Mouse (Mus musculus) monocyte, adult 2 months (primary cell): ENCODE results near the gene Pik3c2a.

Experiments
- DNase-seq, 2 experiments: peaks; one replicate each; pipeline ENCODE4 v3.0.0; 2022; ENCODE audit warnings: low spot score in 2 of 2, low read depth in 1 of 2

Gene Pik3c2a

DNA sequence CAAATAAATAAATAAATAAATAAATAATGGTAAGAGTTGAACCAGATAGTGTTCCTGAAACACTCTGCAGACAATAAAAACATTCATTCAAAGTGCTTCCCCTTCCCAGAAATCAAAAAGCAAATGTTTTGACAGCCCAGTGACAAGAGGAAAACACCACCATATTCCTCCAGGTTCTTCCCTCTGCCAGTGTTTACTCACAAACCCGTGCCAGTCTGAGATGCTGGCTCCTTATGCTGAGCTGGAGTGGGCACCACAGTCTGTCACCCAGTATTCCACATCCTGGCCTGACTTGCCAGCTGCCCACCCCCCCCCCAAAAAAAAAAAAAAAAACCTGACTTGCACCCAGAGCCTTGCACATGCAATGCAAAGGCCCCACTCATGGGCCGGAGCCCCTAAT is 144.4 kb downstream of the Pik3c2a start:
- DNase-seq, result no peak

DNA sequence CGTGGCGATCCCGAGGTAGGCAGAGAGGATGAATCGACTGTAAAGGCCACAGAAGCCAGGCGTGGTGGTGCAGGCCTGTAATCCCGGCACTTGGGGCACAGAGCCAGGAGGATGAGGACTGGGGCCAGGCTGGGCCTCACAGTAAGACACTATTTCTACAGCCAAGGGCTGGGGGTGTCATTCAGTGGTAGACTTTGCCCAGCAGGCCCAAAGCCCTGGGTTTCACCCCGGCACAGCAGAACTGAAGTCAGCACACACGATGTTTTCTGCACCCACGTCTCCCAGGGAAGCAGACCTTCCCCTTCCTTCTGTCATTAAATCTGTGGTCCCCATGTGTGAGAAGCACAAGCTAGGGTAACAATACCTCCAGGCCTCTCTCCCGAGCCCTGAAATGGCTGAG is 144.9 kb downstream of the Pik3c2a start:
- DNase-seq, result no peak

DNA sequence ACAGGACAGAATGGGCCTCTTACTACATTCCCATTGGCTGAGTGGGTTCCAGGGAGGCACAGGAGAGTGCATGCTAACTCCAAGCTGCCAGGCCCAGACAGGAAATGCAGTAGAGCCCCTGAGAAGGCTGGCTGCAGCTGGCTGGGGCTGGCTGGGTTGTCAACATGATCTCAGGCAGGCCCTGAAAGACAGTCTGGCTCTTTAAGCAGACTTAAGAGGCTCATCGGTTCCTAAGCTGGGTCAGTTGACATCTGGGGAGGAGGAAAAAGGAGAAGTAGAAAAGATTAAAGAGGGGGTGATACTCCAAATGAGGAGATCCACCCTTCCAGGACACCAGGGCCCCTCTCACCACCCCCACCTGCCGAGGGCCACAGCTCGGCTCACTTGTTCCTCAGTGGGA is 148.3 kb downstream of the Pik3c2a start:
- DNase-seq, result no peak

DNA sequence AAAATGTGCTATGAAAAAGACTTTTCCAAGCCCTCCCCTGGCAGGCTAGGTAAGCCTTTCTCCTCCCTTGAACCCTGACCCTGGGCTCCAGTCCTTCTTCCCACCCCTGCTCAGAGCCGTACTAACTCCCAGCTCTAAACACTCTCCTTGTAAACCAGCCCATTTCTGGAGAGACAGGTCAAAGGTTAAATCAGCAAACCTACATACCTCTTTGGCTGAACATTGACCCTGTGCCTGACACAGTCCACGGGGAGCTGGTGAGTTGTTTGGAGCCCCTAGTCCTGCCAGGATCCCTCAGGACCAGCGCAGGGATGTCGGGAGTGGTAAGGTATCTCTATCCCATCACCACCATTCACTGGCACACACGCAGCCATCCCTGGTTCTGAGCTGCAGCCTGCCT is 150.9 kb downstream of the Pik3c2a start:
- DNase-seq, result no peak

DNA sequence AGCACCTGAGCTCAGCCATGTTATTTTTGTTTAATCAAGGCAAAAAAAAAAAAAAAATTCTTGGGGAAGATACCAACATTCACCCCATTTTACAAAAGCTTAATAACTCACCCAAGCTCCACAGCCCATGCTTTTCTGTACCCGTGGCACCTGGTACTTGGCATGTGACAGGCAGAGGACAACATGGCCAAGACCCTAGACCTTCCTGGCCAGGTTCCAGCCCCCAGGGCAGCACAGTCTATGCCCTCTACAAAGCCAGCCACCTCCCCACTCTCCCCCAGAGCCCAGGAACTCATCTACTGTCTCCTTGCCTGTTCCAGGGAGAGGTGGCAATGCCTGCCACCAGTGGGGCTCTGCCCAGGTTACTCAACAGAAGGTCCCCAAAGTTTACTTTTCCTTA is 152.7 kb downstream of the Pik3c2a start:
- no peak for DNase-seq

DNA sequence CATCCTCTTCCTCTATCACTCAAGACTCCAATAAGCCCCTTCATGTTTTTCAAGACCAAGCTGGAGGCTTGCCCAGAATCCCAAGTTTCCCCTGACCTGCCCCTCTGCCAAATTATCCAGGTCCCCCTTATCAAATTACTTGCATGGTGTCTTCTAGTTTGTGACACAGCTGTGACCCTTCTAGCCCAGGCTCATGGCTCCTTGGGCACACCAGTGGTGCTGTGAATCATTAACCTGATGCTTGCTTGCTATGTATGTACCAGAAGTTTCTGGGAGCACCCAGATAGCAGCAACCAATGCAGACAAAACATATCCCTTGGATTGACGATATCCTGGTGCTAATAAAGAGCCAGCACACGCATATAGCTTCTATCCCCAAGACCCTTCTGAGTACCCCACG is 154.3 kb downstream of the Pik3c2a start:
- no peak for DNase-seq

DNA sequence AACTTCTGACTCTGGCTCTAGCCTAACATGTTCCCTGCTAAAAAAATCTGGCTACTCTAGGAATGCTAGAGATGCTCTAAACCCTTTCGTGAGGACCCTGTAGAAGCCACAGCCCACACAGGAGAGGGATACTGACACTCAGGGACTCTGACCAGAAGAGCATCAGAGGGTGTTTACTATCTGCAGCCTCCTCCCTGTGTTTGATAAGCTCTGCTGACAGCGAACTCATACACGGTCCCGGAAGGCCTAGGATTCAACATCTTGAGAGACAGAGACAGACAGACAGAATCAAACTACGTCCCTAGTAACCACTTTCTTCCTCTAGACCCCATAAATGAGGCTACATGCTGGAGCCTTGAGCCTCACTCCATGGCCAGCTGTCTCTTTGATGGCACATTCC is 155.3 kb downstream of the Pik3c2a start:
- DNase-seq, result no peak
